ENCODE assay signal across 13 mouse cellular contexts in the genomic region with DNA sequence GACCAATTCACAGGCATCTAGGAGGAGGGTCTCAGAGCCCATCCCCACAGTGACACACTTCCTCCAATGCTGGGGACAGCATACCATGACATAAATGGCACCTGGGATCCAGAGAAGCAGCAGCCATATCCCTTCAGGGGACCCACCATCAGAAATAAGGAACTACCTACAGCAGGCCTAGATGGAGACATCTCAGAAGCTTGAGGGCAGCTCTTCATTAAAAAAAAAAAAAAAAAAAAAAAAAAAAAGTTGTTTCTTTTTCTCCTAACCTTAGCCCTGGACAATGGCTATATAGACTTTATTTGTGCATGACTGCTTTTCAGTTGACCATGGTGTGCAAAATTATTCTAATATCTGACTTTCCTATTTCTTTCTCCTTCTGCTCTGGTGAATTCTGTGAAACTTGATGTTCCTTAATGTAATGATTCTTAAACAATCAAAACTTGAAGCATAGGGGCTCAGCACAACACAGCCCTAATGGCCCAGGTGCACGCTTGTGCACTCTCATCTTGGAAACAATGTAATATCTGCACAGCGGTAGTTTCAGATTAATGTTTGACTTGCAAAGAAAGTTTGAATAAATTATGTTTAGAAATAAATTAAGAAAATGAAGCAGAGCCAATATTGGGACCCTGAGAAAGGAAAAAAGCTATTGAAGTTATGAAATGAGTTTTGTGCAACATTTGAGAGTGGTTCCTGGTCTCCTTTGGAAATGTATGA.
"Had no signal": no experiment of that assay in that cellular context is flagged by ENCODE, and none has a peak within 500 bp of the region (broad histone marks: within the 10 kb centered on the region; RNA-seq: fewer than 3 reads in every experiment).

No protein-coding gene starts in this region.

- H3K27me3 ChIP-seq: intestine, embryonic 15.5 days; limb, embryonic 12.5 days; limb, embryonic 15.5 days had no signal

- ATAC-seq: intestine, embryonic 15.5 days; liver, postnatal 0 days; lung, postnatal 0 days had no signal

- H3K9me3 ChIP-seq: intestine, embryonic 15.5 days; limb, embryonic 15.5 days had no signal

- H3K4me3 ChIP-seq: intestine, embryonic 15.5 days; limb, embryonic 12.5 days; limb, embryonic 15.5 days had no signal

- DNase-seq: left cerebral cortex, postnatal 4 days; liver, postnatal 0 days; lung, embryonic 14.5 days; midbrain, embryonic 14.5 days; thymus, adult 18-20 months; thymus, postnatal 36 days had no signal

- H3K4me1 ChIP-seq: intestine, embryonic 15.5 days; limb, embryonic 12.5 days; limb, embryonic 15.5 days had no signal

- H3K9ac ChIP-seq: intestine, embryonic 15.5 days; limb, embryonic 12.5 days; limb, embryonic 15.5 days; liver, embryonic 14.5 days; liver, postnatal 0 days; lung, embryonic 14.5 days had no signal

- H3K36me3 ChIP-seq: intestine, embryonic 15.5 days had no signal

- H3K27ac ChIP-seq: intestine, embryonic 15.5 days; limb, embryonic 12.5 days; limb, embryonic 15.5 days; liver, embryonic 14.5 days; macrophage had no signal

- H3K4me2 ChIP-seq: intestine, embryonic 15.5 days; limb, embryonic 12.5 days; limb, embryonic 15.5 days; liver, embryonic 11.5 days; lung, embryonic 14.5 days had no signal
